Mouse (Mus musculus) ES-Bruce4 (cell line): ENCODE measurements around the gene Nme8. TPM values are rescaled to one million over a fixed set of nuclear protein-coding genes. Genes with fewer than 3 reads are reported as not detected.

Experiments used
- H3K27ac ChIP-seq: 2 replicates; pipeline ENCODE4 v1.5.1; 2012; ENCODE audit warnings: low read length, inconsistent platforms; ENCODE audit not compliant: insufficient read depth
- H3K27me3 ChIP-seq: 2 replicates; pipeline ENCODE4 v1.6.1; 2012; ENCODE audit warnings: mild to moderate bottlenecking, low read length, inconsistent platforms; ENCODE audit not compliant: control insufficient read depth, poor library complexity, insufficient read depth, severe bottlenecking
- H3K36me3 ChIP-seq: 2 replicates; pipeline ENCODE4 v1.6.1; 2012; ENCODE audit warnings: inconsistent platforms, mild to moderate bottlenecking, low read length, moderate library complexity; ENCODE audit not compliant: control insufficient read depth, poor library complexity, insufficient read depth, severe bottlenecking
- H3K4me1 ChIP-seq: one replicate; pipeline ENCODE4 v1.8.1; 2011; ENCODE audit warnings: low read length; ENCODE audit not compliant: control insufficient read depth, insufficient read depth
- H3K4me3 ChIP-seq: 2 replicates; pipeline ENCODE4 v1.5.1; 2011; ENCODE audit warnings: low read depth, mild to moderate bottlenecking, low read length
- H3K9ac ChIP-seq: 2 replicates; pipeline ENCODE4 v1.6.1; 2012; ENCODE audit warnings: low read depth, mild to moderate bottlenecking, inconsistent platforms; ENCODE audit not compliant: poor library complexity, severe bottlenecking
- H3K9me3 ChIP-seq: replicated peaks from 2 replicates; pipeline ENCODE4 v1.6.1; 2012; ENCODE audit warnings: mild to moderate bottlenecking, low read length, inconsistent platforms; ENCODE audit not compliant: control insufficient read depth, poor library complexity, insufficient read depth, severe bottlenecking
- CTCF ChIP-seq: IDR thresholded peaks from one replicate; pipeline ENCODE4 v1.8.1; 2011; ENCODE audit warnings: low read depth, low read length
- EP300 ChIP-seq: IDR thresholded peaks from 2 replicates; pipeline ENCODE4 v1.6.1; 2011; ENCODE audit warnings: low read depth, low read length; ENCODE audit not compliant: insufficient read depth
- POLR2A ChIP-seq: IDR thresholded peaks from one replicate; pipeline ENCODE4 v1.8.1; 2011; ENCODE audit warnings: low read length; ENCODE audit not compliant: insufficient read depth
- polyA plus RNA-seq: library from polyadenylated mRNA; stranded (reverse); fragments of >200 nt; gene quantifications from 2 replicates; pipeline ENCODE4 v1.2.4, GENCODE M21; 2011; ENCODE audit warnings: low read depth; ENCODE audit not compliant: missing spikeins, insufficient read depth, insufficient read length

The Nme8 gene
- polyA plus RNA-seq, 1 experiment = not detected

DNA sequence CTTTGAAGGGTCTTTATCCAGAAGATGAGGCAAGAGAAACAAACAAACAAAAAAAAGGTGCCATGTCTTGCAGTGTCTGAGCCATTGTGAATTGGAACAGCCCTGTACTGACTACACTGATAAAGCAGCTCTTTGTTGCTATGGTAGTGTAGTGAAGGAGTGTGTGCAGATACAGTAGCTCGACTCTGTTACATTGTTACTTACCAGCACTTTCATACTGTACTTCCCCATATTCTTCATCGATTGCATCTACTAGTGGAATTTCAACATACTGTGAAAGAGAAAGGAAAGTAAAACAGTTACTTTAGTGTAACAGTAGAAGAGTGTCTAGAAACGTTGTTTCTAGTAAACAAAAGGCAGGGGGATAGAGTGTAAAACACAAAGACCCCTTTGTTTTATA, 7.6 kb downstream of the Nme8 start:
- Histone ChIP-seq H3K27ac (no peak overlapping the region), H3K4me1 (no peaks in the 10 kb centered on the region), H3K27me3 (no peaks in the 10 kb centered on the region), H3K36me3 (no peaks in the 10 kb centered on the region), H3K9ac (no peak overlapping the region), H3K4me3 (no peak overlapping the region), H3K9me3 (no peaks in the 10 kb centered on the region)
- TF ChIP-seq POLR2A = no peak

DNA sequence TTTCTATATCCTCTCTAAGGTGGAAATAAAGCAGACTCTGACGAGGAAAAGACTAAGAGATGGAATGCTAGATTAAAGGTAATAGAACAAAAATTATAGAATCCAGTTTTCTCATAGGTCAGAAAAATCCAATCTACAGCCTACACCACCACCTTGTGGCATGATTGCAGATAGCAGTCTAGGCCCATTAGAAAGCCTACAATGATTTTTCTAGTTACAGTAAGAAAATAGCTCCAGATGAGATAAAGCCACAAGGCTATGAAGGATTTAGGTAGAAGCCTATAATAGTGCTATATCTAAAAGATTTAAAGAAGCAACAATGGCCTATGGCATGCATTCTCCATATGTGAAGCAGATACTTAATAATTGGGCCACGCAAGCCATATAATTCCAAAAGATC, 13.6 kb downstream of the Nme8 start:
- H3K27me3 ChIP-seq = no peaks in the 10 kb centered on the region
- H3K9ac ChIP-seq = no peak overlapping the region
- H3K9me3 ChIP-seq = no peaks in the 10 kb centered on the region
- H3K4me1 ChIP-seq = no peaks in the 10 kb centered on the region
- H3K36me3 ChIP-seq = no peaks in the 10 kb centered on the region
- no peak overlapping the region for H3K27ac ChIP-seq
- H3K4me3 ChIP-seq = no peak overlapping the region
- TF ChIP-seq CTCF = peak; percentile 20
- no peak for TF ChIP-seq POLR2A

DNA sequence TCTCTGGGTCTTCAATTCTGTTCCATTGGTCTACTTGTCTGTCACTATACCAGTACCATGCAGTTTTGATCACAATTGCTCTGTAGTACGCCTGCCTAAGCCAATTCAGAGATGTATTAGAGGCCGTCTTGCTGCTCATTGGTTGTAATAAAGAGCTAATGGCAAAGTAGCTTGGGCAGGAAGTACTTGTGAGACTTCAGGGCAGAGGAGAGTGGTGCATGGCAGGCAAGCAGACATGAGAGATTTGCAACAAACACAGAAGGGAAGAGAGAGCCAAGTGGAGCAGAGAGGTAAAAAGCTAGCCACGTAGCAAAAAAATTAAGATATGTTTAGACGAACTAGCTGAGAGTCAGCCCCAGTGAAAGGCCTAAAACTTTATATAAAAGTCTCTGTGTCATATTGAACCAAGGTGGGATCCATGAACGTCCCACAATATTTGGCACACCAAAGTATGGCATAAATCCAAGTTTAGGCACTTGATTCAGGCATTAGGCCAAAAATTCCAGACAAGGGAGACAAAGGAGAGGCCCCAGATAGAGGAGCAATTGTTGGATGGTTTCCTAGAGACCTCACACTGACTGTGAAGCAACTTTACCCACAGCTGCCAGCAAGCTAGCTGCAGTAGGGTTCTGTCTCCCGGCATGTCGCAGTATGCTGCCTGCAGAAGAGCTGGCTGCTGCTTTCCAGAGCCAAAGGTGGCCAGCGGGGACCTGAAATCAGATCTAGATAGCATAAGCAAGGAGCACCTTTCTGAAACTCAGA, 14.5 kb downstream of the Nme8 start:
- no peak for TF ChIP-seq POLR2A
- TF ChIP-seq CTCF = no peak
- TF ChIP-seq EP300 = no peak

DNA sequence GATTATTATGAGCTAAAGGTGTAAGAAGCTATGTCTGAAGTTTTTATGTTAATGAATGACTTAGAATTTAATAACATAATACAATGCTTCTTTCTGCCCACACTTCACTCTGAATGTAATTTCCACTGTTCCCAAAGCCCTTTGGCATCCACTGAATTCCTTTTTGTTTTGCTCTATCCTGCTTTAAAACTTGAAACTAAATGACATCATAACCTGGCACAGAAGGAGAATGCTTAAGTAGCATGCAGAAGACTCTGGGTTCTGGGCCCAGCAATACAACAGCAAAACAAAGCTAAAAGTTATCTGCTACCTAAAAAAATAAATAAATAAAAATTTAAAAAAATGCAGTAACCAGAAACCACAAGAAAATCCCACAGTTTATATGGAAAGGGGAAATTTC, 23.0 kb downstream of the Nme8 start:
- no peaks in the 10 kb centered on the region for H3K4me1 ChIP-seq
- no peak for TF ChIP-seq CTCF
- no peak for TF ChIP-seq EP300
- TF ChIP-seq POLR2A = no peak
- H3K27ac ChIP-seq = no peak overlapping the region
- no peaks in the 10 kb centered on the region for H3K36me3 ChIP-seq
- H3K9ac ChIP-seq = no peak overlapping the region
- H3K9me3 ChIP-seq = no peaks in the 10 kb centered on the region
- no peak overlapping the region for H3K4me3 ChIP-seq
- H3K27me3 ChIP-seq = no peaks in the 10 kb centered on the region

More for the DNA sequence above, 14.5 kb downstream of the Nme8 start:
- H3K27me3 ChIP-seq = no peaks in the 10 kb centered on the region
- no peak overlapping the region for H3K27ac ChIP-seq
- no peaks in the 10 kb centered on the region for H3K4me1 ChIP-seq
- H3K4me3 ChIP-seq = no peak overlapping the region
- no peak overlapping the region for H3K9ac ChIP-seq
- no peaks in the 10 kb centered on the region for H3K36me3 ChIP-seq
- no peaks in the 10 kb centered on the region for H3K9me3 ChIP-seq

DNA sequence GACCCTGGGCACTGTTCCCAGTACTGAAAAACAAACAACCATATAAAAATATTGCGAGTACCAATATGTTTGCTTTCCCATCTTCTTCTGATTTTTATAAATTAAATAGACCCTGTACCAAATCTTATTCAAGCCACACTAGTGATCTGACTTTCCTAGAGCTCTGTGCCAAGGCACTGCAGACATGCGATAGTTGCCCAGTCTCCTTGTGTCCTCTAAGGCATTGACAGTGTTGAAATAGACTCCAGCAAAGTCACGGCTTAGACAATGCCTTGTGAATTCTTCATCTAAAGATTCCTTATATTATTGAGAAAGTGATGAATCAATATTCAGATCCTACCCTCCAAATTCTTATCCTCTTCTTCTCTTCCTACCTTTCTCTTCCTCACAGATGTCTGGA, 23.6 kb downstream of the Nme8 start:
- Histone ChIP-seq H3K27me3 (no peaks in the 10 kb centered on the region), H3K4me3 (no peak overlapping the region), H3K9ac (no peak overlapping the region), H3K27ac (no peak overlapping the region), H3K36me3 (no peaks in the 10 kb centered on the region), H3K9me3 (no peaks in the 10 kb centered on the region), H3K4me1 (no peaks in the 10 kb centered on the region)
- TF ChIP-seq POLR2A = no peak
- TF ChIP-seq CTCF = no peak
- no peak for TF ChIP-seq EP300

DNA sequence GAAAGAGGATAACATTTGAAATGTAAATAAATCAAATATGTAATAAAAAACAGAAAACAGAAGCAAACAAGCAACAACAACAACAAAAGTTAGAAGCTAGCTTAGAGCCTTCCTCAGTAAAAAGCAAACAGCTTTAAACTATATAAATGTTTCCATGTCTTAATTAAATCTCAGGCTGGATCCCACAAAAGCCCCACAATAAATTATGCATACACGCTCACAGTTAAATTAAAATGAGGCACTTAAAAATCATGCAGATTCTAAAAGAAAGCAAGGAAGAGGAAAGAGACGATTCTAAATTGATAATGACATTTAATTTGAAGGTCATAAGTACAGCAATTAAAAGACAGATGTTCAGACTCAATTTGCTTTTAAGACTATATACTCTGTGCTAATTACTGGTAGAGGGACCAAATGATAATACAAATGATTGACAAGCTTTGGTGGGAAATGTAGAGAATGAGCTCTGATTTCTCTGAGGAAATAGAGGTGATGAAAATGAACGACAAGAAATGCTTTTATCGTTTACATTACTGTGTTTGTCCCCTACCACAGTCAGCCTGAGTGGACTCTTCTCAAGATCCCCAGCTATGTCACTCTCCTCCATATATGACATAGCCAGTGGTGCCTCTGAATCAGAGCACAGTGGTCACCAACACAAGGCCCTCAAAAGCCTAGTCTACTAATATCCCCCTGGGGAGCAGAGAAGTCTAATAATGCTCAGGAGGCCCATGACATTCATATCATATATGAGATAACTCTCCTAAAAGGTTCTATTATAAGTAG, 29.0 kb downstream of the Nme8 start:
- no peak for TF ChIP-seq POLR2A
- Histone ChIP-seq H3K27ac (no peak overlapping the region), H3K27me3 (no peaks in the 10 kb centered on the region), H3K9ac (no peak overlapping the region), H3K4me1 (no peaks in the 10 kb centered on the region), H3K9me3 (no peaks in the 10 kb centered on the region), H3K4me3 (no peak overlapping the region), H3K36me3 (no peaks in the 10 kb centered on the region)
